Mouse (Mus musculus): Measurements from ENCODE around the gene Rnh1.

DNA sequence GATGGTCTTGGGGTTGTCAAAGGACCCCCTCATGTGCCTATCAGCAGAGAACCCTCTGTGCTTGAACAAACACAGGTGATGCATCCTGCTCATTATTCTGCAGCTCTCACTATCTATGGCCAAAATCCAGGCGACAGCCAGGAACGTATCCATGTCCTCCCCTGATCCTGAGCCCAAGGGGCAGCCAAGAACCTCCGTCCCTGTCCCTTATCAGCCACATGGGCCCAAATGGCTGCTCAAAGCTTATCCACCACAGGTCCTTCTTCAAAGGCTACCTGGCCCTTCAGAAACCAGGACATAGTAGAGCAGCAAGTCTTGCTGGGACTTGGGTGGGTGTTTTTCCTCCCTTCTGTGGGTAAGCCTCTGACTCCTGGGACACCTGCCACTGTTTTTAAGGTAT lies 15.5 kb upstream of the Rnh1 start:
- TF ChIP-seq GATA1 (IDR thresholded peaks at IDR 0.05; ENCODE audit: borderline replicate concordance, low read length) (no peak), FLI1 (IDR thresholded peaks at IDR 0.05; ENCODE audit: low read length) (no peak)

All from megakaryocyte, embryonic 14.5 days (primary cell).